Mouse (Mus musculus) embryo, embryonic 11 days (tissue): ENCODE measurements around the gene Epha2.

Source experiments
- DNase-seq: peaks from one replicate; pipeline ENCODE4 v3.0.0-alpha.2; 2015

The Epha2 gene

DNA sequence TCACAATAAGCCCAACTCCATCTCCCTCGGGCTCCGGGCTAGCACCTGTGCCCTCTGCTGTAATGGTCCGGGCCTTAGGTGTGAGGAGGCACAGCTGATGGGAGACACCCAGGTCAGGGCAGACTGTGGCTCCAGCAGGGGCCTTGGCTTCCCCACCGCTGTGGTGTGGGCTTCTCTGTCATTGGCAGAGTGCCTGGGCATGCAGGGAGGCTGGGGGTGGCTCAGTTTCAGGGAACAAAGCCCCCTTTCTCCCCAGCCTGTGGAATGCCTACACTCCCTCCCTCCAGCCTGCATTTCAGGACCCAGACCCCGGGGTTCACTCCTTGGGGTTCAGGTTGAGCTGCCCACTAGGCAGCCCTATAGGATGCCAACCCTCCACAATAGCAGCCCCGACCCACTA, 35.2 kb downstream of the Epha2 start:
- DNase-seq: no peak

DNA sequence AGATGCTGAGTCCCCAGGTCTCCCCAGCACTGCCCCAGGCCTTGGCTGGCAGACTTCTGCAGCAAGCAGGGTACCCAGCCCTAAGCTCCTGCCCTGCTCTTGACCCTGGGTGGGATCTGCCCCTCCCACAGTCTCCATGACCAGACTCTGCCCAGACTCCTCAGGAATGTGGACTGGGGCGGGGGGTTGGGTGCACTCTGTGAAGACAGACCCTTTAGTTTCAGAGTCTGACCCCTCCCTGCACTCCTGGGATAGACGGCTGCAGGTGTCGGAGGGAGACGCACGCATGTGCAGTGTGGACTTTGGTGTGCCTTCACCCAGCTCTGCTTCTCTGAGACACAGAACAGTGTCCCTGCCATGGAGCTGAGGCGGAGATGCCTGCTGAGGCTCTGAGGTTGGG, 36.9 kb downstream of the Epha2 start:
- peak; percentile 65 for DNase-seq

DNA sequence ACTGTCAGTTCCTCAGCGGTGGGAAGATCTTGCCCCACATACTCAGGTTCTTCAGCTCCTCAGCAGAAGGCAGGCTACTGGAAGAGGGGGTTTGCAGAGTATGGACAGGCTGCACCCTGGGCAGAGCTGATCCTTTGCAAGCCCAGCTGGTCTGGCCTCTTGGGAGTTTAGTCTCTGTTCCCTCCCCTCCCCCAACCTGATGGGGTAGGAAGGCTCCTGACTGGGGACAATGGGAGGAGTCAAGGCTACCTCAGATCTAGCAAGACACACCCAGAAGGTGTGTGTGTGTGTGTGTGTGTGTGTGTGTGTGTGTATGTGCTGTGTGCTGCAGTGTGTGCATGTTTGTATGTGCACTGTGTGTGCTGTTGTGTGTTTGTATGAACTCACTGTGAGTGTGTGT, 37.8 kb downstream of the Epha2 start:
- peak; percentile 74 for DNase-seq

DNA sequence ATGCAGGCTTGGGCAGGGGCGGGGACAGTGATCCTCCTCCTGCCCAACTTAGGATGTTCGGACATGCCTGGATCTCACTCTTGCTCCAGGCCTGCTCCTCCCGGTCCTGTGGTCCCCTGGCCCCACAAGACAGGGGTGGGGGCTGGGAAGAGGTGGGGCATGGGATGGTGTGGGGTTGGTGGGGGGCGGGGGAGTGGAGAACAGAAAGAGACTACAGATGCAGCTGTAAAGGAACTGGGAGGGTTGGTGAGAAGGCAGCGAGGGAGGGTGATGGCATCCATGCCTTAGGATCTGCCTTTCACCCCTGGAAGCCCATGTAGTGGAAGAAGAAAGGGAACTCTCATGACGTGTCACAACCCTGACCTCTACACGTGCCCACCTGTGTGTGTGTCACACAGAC, 40.4 kb downstream of the Epha2 start:
- DNase-seq: no peak

DNA sequence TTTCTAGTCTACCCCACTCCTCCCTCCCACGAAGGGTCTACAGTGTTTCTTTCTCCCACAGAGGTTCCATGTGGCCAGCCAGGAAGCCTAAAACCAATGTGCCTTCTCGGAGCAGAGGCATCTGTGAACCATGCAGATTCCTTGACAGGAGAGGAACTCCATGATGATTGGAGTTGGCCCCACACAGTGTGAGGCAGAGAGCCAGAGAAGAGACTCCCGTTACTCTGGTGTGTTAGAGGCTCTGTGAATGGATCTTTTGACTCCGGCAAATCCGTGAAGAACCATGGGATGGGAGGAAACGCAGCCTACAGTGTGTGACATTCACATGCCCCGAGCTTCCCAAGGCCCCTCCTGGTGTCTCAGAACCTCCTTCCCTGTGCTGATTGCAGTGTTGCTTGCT, 42.5 kb downstream of the Epha2 start:
- no peak for DNase-seq

DNA sequence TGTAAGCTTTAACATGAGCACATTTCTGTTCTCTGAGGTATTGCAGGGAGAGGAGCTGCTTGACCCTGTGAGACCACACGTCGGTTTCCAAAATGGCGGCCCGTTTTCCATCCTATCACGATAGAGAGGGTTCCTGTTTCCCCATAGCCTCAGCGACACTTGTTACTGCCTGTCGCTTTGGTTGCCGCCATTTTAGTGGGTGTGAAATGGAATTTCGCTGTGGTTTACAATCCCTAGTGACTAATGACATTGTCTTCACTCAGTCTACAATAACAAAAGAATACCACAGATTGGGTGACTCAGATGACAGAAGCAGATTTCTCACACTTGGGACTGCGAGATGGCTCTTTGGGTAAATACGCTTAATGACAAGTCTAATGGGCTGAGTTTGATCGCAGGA, 44.2 kb downstream of the Epha2 start:
- no peak for DNase-seq

DNA sequence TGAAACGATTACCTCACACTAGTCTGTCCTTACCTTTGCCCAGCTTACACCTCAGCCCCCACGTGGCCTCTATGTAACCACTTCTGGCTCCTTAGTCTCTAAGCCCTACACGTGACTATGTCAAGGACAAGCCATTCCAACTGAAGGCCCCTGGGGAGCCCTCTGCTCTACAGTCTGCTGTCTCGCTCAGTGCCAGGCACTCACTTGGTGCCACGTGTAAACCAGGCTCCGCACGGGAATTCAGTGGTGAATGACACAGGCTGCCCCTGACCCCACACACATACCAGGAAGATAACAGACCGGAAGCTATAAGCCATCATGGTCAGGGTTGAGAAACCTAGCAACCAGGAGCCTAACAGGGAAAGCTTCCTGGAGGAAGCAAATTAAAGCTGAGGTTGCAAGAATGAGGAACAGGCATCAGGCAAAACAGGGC, 46.3 kb downstream of the Epha2 start:
- DNase-seq: no peak

DNA sequence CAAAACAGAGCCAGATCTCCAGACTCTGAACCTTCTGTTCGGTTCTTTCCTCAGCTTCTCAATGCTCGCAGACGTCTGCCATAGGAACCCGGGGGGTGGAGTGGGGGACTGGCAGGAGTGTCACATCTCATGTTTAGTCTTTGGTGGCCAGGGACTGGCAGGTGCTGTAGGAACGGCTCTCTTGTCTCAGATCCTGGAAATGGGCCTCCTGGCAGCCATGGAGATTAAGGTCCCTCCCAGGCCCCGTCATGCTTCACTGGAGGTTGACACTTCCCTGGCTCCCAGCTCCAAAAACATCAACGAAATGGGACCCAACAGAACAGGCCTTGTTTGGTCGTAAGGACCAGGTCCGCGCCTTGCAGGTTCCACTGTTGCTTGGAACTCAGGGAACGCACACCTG, 47.6 kb downstream of the Epha2 start:
- DNase-seq: no peak

DNA sequence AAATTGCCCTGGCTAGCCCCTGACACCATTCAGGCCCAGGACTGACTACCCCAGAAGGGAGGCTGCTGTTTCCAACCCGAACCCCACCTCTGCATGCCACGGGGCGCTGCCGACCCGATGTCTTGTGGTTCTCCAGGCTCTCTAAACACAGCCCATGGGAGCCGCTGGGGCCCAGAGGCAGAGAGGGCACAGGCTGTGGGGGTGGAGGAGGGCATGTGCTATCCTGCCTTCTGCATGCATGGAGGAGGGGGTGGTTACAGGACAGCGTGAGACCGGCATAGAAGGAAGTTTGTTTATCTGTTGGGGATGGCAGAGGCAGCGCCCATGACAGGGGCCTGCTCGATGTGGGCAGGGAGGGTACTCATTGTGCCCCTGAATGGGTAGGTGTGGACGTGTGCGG, 49.0 kb downstream of the Epha2 start:
- DNase-seq: no peak

DNA sequence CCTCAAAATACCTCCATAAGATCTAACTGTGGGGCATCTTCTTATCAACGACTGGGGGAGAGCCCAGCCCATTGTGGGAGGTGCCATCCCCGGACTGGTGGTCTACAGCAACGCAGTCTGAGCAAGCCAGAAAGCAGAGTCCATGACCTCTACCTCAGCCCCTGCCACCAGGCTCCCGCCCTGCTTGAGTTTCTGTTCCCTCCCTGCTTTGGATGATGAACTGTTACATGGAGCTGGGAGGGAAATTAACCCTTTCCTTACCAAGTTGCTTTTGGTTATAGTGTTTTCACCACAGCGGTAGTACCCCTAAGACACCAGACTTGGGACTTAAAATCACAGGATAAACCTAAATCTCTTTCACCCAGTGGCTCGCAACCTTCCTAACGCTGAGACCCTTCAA, 50.9 kb downstream of the Epha2 start:
- DNase-seq: peak; percentile 35

DNA sequence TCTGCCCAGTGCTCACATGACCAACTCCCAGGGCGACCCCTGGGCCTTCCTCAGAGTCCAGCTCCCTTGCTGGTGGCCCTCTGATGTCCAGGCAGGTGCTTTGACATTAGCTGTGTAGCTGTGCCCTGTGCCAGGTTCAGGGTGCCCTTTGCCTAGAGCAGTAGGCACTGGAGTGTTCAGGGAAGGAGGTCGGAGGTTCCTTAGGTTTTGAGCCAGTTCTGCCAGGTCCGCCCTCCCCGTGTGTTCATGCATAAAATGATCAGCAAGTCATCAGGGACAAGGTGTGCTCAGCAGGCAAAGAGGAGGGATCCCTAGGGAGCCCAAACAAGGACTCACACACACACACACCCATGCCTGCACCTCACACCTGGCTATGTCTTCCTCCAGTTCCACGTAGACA, 51.9 kb downstream of the Epha2 start:
- no peak for DNase-seq

DNA sequence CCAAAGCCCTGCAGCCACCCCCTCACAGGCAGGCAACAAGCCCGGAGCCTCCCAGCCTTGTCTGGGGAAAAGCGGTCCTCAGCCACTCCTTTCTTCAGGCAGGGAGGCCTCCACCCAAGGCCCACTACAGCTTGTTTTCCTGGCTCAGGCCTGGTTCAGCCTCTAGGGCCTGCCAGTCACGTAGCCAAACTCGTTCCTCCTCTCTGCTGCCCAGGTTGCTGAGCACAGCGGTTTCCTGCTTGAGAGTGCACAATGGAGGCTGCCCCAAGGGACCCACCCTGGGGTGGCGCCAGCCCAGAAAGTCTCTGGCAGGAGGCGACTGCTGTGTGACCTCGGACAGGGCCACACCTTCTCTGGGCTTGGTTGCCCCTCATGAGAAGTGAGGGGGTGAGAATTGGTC, 52.8 kb downstream of the Epha2 start:
- no peak for DNase-seq

DNA sequence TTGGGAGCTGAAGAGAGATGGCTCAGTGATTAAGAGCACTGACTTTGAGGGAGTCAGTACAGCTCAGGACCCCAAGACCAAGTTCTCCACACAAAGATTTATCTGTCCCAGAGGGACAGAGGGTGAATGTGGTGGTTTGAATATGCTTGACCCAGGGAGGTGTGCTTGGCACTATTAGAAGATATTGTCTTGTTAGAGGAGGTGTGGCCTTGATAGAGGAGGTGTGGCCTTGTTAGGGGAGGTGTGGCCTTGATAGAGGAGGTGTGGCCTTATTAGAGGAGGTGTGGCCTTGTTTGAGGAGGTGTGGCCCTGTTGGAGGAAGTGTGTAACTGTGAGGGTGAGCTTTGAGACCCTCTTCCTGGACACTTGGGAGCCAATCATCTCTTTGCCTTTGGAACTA, 56.8 kb downstream of the Epha2 start:
- DNase-seq: no peak

DNA sequence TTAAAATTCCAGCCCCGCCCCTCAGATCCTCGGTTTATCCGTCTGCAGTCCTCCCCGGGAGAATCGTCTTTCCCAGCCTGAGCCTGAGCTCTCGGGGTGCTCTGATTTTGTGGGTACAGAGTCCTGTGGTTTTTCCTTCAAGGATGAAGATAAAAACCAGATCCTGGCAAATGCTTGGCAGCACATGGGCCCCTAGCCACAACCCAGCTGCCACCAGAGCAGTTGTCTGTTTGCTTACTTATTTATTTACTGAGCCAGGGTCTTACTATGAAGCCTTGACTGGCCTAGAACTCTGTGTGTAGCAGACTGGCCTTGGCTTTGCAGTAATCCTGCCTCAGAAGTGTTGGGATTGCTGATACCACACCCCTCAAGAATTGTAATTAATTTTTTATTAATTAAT, 58.2 kb downstream of the Epha2 start:
- DNase-seq: no peak

DNA sequence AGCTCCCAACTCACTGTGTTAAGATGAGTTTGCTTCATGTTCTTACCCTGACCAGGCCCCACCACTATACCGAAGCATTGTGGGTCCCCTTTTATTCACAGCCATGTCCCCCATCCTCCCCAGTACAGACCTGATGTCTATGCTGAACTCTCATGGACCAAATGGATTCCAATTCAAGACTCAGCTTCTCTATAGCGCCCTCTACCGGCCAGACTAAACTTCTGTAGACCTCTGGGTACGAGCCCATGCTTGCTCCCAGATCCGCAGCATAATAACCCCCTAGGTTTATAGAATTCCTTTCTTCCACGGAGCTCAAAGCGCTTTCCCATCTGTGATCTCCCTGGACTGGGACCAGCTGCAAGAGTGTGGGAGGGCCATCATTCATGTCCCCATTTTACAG, 59.8 kb downstream of the Epha2 start:
- peak; percentile 70 for DNase-seq

DNA sequence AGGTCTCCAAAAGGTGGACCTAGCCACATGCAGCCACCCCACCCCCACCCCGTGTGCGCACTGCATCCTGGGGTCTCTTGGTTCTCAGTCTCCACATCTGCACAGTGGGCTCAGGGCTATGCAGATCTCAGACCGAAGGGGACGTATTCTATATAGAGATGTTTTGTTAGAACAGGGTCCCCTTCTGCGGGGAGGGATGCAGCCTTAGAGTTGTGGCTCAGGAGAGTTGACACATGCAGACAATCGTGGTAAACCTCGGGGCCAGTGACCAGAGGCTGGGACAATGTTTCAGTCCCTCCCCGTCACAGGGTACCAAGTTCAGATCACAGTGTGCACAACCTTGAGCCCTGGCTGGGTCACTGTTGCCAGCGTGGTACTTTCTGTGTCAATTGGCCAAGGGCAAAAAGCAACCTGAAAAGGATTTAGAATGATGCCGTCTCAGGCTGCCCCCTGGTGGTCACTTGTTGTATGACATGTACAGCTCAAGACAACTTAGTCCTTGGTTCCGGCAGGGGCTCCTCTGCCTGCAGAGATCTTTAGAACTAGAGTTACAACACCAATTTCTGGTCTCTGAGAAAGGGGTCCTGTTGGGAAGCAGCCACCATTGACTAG, 62.0 kb downstream of the Epha2 start:
- peak; percentile 87 for DNase-seq

DNA sequence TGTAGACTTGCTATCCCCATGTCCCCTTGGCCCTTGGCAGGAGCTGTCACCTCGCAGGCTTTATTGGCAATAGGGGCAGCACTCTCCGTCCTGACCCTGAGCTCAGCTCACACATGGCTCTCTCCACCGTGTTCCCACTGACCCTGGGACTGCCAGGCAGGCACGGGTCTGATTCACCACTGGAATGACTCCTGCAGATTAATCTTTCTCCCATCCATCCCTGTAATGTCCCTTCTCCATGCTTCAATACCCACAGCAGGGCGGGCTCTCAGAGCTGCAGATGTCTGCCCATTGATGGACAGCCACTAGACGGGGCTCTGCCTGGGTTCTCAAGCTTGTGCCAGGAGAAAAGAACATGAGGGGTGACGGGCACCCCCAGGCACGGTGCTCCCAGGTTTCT, 64.1 kb downstream of the Epha2 start:
- DNase-seq: no peak

DNA sequence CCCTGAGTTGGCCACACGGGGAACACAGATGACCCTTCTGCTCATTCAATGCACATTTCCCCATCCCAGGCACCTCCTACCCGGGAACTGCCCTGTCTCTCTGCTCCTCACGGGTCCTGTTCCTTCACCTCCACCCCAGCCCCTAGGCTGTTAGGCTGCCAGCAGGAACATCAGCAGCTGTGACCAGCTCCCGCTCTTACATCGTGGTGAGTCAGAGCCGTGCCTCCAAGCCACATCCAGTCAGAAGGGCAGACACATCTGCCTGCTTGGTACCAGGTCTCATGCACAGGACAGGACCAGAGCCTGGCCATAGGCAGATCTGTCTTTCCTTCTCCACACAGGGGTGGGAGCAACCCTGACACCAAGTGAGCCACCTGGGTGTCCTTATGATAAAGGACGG, 64.8 kb downstream of the Epha2 start:
- DNase-seq: no peak

DNA sequence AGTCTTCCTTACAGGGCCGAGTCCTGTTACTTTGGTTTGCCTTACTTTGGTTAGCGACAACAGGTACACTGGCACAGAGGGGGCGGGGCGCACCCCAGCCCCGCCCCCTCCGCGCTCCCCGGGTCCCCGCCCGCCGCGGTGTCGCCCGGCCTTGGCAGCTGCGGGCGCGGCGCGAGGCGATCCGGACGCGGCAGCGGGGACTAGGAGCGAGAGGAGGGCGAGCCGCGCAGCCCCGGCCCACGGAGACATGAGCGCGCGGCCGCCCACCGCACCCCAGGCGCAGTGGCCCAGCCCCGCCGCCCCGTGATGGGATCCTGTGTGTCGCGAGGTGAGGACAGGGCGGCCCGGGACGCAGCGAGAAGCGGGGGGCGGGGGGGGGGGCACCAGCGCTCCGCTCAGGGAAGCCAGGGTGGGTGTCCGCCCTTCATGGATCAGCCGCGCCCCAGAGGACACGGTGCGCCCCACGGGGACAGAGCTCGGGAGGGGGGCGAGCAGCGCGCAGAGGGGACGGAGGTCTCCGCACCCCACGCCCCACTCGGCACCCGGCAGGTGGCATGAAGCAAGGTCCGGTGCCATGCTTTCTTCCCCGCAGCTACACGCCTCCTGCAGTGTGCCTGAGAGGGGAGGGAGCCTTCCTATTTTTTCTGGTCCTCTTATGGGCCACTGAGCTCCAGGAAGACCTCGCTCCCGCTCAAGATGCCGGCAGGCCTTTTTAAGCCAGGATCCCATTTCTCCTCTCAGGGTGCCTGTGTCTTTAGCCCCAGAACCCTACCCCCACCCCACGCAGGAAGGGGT, 67.2 kb downstream of the Epha2 start, which contains the start of gene Fam131c:
Gene Fam131c (plus strand): TSS at position 224 of the 795 bp plus-strand sequence.
- peak; percentile 58 for DNase-seq

DNA sequence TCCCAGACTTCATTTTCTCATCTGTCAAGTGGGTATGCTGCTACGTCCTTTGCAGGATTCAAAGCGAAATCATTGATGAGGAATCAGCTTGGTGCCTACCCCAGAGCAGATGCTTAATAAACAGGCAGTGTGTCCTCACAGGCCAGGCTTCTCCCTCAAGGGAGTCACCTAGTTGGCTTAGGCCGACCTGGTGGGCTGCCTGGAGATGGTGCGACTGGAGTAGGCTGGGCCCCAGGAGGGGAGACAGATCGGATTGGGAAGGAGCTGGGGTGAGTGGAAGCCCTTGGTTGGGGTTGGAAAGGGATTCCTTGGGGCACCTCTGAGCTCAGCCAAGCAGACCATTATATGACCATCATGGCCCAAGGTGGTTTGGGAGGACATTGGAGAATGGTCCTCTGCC, 71.4 kb downstream of the Epha2 start:
- no peak for DNase-seq
